Mouse (Mus musculus) stomach, embryonic 14.5 days (tissue): ENCODE data around the gene Lrrc56. TPM values are rescaled to one million over a fixed set of nuclear protein-coding genes. Genes with fewer than 3 reads are reported as not detected.

ENCODE experiments used
- ATAC-seq: fragments of 200-750 bp; cut with Nextera tagmentation; 2 replicates; pipeline ENCODE4 v1.8.0; 2017; ENCODE audit warnings: low read depth, moderate TSS enrichment; ENCODE audit not compliant: insufficient number of reproducible peaks, insufficient read depth, low FRiP score
- H3K27ac ChIP-seq: fragments of 300-500 bp; sonication (generic); 2 replicates; pipeline ENCODE4 v1.5.1; 2014; ENCODE audit warnings: mild to moderate bottlenecking, low read length, moderate library complexity, mixed read lengths
- H3K27me3 ChIP-seq: fragments of 300-500 bp; sonication (generic); 2 replicates; pipeline ENCODE4 v1.6.1; 2014; ENCODE audit warnings: low read length, control low read depth, mixed read lengths; ENCODE audit not compliant: control insufficient read depth, insufficient read depth
- H3K36me3 ChIP-seq: fragments of 300-500 bp; sonication (generic); 2 replicates; pipeline ENCODE4 v1.6.1; 2014; ENCODE audit warnings: mild to moderate bottlenecking, control low read depth, low read length, moderate library complexity, mixed read lengths; ENCODE audit not compliant: control insufficient read depth, insufficient read depth
- H3K4me1 ChIP-seq: fragments of 300-500 bp; sonication (generic); 2 replicates; pipeline ENCODE4 v1.6.1; 2014; ENCODE audit warnings: low read length, control low read depth, mixed read lengths; ENCODE audit not compliant: control insufficient read depth, insufficient read depth
- H3K4me2 ChIP-seq: fragments of 300-500 bp; sonication (generic); replicated peaks from 2 replicates; pipeline ENCODE4 v1.6.1; 2014; ENCODE audit warnings: low read depth, low read length, control low read depth
- H3K4me3 ChIP-seq: fragments of 300-500 bp; sonication (generic); 2 replicates; pipeline ENCODE4 v1.5.1; 2014; ENCODE audit warnings: low read depth, low read length, control low read depth
- H3K9ac ChIP-seq: fragments of 300-500 bp; sonication (generic); replicated peaks from 2 replicates; pipeline ENCODE4 v1.6.1; 2014; ENCODE audit warnings: low read depth, mild to moderate bottlenecking, control low read depth, low read length, moderate library complexity, mixed read lengths
- H3K9me3 ChIP-seq: fragments of 300-500 bp; sonication (generic); 2 replicates; pipeline ENCODE4 v1.6.1; 2016; ENCODE audit warnings: low read depth, low read length, control low read depth; ENCODE audit not compliant: control insufficient read depth
- WGBS: fragments of 180-500 bp; shearing (Covaris S2); extraction: QIAGEN DNeasy Blood & Tissue Kit; methylation state at CpG from one replicate; pipeline ENCODE4 v1.1.7; 2014; 5-methylcytosine and 5-hydroxymethylcytosine counted together
- polyA plus RNA-seq: library from polyadenylated mRNA; unstranded; fragments of >200 nt; fragmentation: Nextera tagmentation; extraction: Ambion mirVana; gene quantifications from 2 replicates; pipeline ENCODE4 v1.2.1, GENCODE M21; 2014

Gene Lrrc56
- polyA plus RNA-seq, 1 experiment from 2014 or later, result 5.3 TPM

- Histone ChIP-seq H3K4me3 (no peak overlapping the region), H3K4me1 (no peaks in the 10 kb centered on the region), H3K36me3 (no peaks in the 10 kb centered on the region), H3K9ac (no peak overlapping the region), H3K4me2 (no peak overlapping the region), H3K27me3 (no peaks in the 10 kb centered on the region), H3K27ac (no peak overlapping the region), H3K9me3 (no peaks in the 10 kb centered on the region)
- 58% methylated on average over 12 of the region's 12 CpGs for WGBS
- no peak for ATAC-seq
These were observed 16.2 kb downstream of the Lrrc56 start for GRCm38 (mm10) chr7:141210137-141210536.

- 84% methylated on average over 14 of the region's 14 CpGs for WGBS
- Histone ChIP-seq H3K27ac (no peak overlapping the region), H3K9me3 (no peaks in the 10 kb centered on the region), H3K4me1 (no peaks in the 10 kb centered on the region), H3K9ac (no peak overlapping the region), H3K4me3 (no peak overlapping the region), H3K27me3 (no peaks in the 10 kb centered on the region), H3K4me2 (no peak overlapping the region), H3K36me3 (no peaks in the 10 kb centered on the region)
- ATAC-seq, result no peak
These were observed 16.7 kb downstream of the Lrrc56 start for GRCm38 (mm10) chr7:141210606-141211131.

- no peak overlapping the region for H3K4me3 ChIP-seq
- peak overlapping the region; percentile 15; the same call in 1 of the 2 replicates for H3K27ac ChIP-seq
- no peaks in the 10 kb centered on the region; the same call in 1 of the 2 replicates for H3K36me3 ChIP-seq
- H3K9ac ChIP-seq, result no peak overlapping the region
- no peak overlapping the region for H3K4me2 ChIP-seq
- peaks cover 19% of the 10 kb centered on the region for H3K4me1 ChIP-seq
- H3K9me3 ChIP-seq, result no peaks in the 10 kb centered on the region
- H3K27me3 ChIP-seq, result no peaks in the 10 kb centered on the region
- ATAC-seq, result no peak
- WGBS, result 84% methylated on average over 3 of the region's 3 CpGs
These were observed 19.2 kb downstream of the Lrrc56 start for GRCm38 (mm10) chr7:141213133-141213532.

- H3K27me3 ChIP-seq, result no peaks in the 10 kb centered on the region
- no peaks in the 10 kb centered on the region for H3K9me3 ChIP-seq
- WGBS, result 91% methylated on average over 11 of the region's 11 CpGs
- H3K4me2 ChIP-seq, result peak within 1 kb of the TSS; percentile 85
- peak within 1 kb of the TSS; percentile 74 for H3K4me3 ChIP-seq
- peak within 1 kb of the TSS; percentile 90 for H3K27ac ChIP-seq
- H3K36me3 ChIP-seq, result peaks cover 4% of the 10 kb centered on the region
- no peak for ATAC-seq
- peaks cover 25% of the 10 kb centered on the region for H3K4me1 ChIP-seq
- no peak within 1 kb of the TSS for H3K9ac ChIP-seq
These were observed 19.8 kb downstream of the Lrrc56 start, which contains the start of gene Lmntd2 for GRCm38 (mm10) chr7:141213605-141214235. Lmntd2 (minus strand) TSS chr7:141214080.

GRCm38 (mm10) chr7:141214310-141214709 is 20.4 kb downstream of the Lrrc56 start:
- ATAC-seq, result no peak
- Histone ChIP-seq H3K9ac (no peak overlapping the region), H3K27me3 (no peaks in the 10 kb centered on the region), H3K4me1 (peaks cover 25% of the 10 kb centered on the region), H3K4me3 (no peak overlapping the region), H3K27ac (peak overlapping the region; percentile 90; the same call in 1 of the 2 replicates), H3K36me3 (peaks cover 4% of the 10 kb centered on the region), H3K4me2 (no peak overlapping the region), H3K9me3 (no peaks in the 10 kb centered on the region)
- 70% methylated on average over 3 of the region's 3 CpGs for WGBS

- Histone ChIP-seq H3K4me2 (peak within 1 kb of the TSS; percentile 85), H3K36me3 (peaks cover 8% of the 10 kb centered on the region), H3K4me1 (peaks cover 29% of the 10 kb centered on the region), H3K4me3 (peak within 1 kb of the TSS; percentile 74), H3K9me3 (no peaks in the 10 kb centered on the region), H3K9ac (peak within 1 kb of the TSS; percentile 58), H3K27me3 (no peaks in the 10 kb centered on the region), H3K27ac (peak within 1 kb of the TSS; percentile 90)
- WGBS, result under 1% methylated on average over 40 of the region's 41 CpGs
- peak; percentile 92 for ATAC-seq
These were observed 21.3 kb downstream of the Lrrc56 start, which contains the start of gene Rassf7 for GRCm38 (mm10) chr7:141215101-141215879. Rassf7 (plus strand) TSS chr7:141215860.

GRCm38 (mm10) chr7:141215880-141216733 is 22.1 kb downstream of the Lrrc56 start:
- Histone ChIP-seq H3K27ac (peak overlapping the region; percentile 90), H3K9me3 (no peaks in the 10 kb centered on the region), H3K4me1 (peaks cover 38% of the 10 kb centered on the region), H3K36me3 (peaks cover 8% of the 10 kb centered on the region), H3K4me2 (peak overlapping the region; percentile 85), H3K4me3 (peak overlapping the region; percentile 74), H3K9ac (peak overlapping the region; percentile 58), H3K27me3 (no peaks in the 10 kb centered on the region)
- ATAC-seq, result peak; percentile 61
- 1% methylated on average over 42 of the region's 42 CpGs for whole genome bisulfite sequencing

- ATAC-seq, result no peak
- H3K27ac ChIP-seq, result peak overlapping the region; percentile 59; the same call in 1 of the 2 replicates
- H3K4me1 ChIP-seq, result peaks cover 38% of the 10 kb centered on the region
- peak overlapping the region; percentile 74 for H3K4me3 ChIP-seq
- peak overlapping the region; percentile 85 for H3K4me2 ChIP-seq
- peaks cover 8% of the 10 kb centered on the region for H3K36me3 ChIP-seq
- 77% methylated on average over 11 of the region's 11 CpGs for WGBS
- no peak overlapping the region for H3K9ac ChIP-seq
- H3K27me3 ChIP-seq, result no peaks in the 10 kb centered on the region
- H3K9me3 ChIP-seq, result no peaks in the 10 kb centered on the region
These were observed 22.9 kb downstream of the Lrrc56 start for GRCm38 (mm10) chr7:141216894-141217293.
